Mouse (Mus musculus) myocyte (in vitro differentiated cells): Measurements from ENCODE around the gene Slc6a17. TPM values are rescaled to one million over a fixed set of nuclear protein-coding genes. Genes with fewer than 3 reads are reported as not detected.

Source experiments
- H3K27me3 ChIP-seq: one replicate; pipeline ENCODE4 v1.6.1; 2011; ENCODE audit not compliant: control insufficient read depth, insufficient read depth, insufficient read length
- H3K36me3 ChIP-seq: one replicate; pipeline ENCODE4 v1.6.1; 2011; ENCODE audit not compliant: control insufficient read depth, insufficient read depth
- H3K4me2 ChIP-seq: one replicate; pipeline ENCODE4 v1.6.1; 2011; ENCODE audit warnings: low read depth, control low read depth
- H3K4me3 ChIP-seq: one replicate; pipeline ENCODE4 v1.5.1; 2011; ENCODE audit warnings: mild to moderate bottlenecking, control low read depth, moderate library complexity
- H3K79me2 ChIP-seq: one replicate; pipeline ENCODE4 v1.6.1; 2011; ENCODE audit not compliant: control insufficient read depth, insufficient read depth
- H3ac ChIP-seq: one replicate; pipeline ENCODE4 v1.6.1; 2011; ENCODE audit not compliant: control insufficient read depth, insufficient read length
- CEBPB ChIP-seq: IDR thresholded peaks from 2 replicates; pipeline ENCODE4 v1.6.1; 2011; ENCODE audit warnings: mild to moderate bottlenecking, moderate library complexity; ENCODE audit not compliant: poor library complexity, insufficient read depth, severe bottlenecking
- E2F4 ChIP-seq: IDR thresholded peaks from one replicate; pipeline ENCODE4 v1.6.1; 2011; ENCODE audit warnings: mild to moderate bottlenecking, control low read depth, moderate library complexity; ENCODE audit not compliant: insufficient read depth
- MAX ChIP-seq: IDR thresholded peaks from one replicate; pipeline ENCODE4 v1.6.1; 2011; ENCODE audit warnings: low read depth, mild to moderate bottlenecking, control low read depth
- MYOD1 ChIP-seq, 3 experiments: IDR thresholded peaks; one replicate each; pipeline ENCODE4 v1.6.1; 2011; ENCODE audit warnings: control low read depth in 2 of 3, low read depth in 2 of 3, mild to moderate bottlenecking in 2 of 3, moderate library complexity in 1 of 3; ENCODE audit not compliant: insufficient read length in 2 of 3, control insufficient read depth in 1 of 3
- MYOG ChIP-seq, 3 experiments: IDR thresholded peaks; one replicate each; pipeline ENCODE4 v1.6.1; 2011; ENCODE audit warnings: control low read depth in 2 of 3, low read depth in 2 of 3, mild to moderate bottlenecking in 2 of 3; ENCODE audit not compliant: insufficient read length in 2 of 3, control insufficient read depth in 1 of 3, insufficient read depth in 1 of 3
- POLR2A ChIP-seq: IDR thresholded peaks from one replicate; pipeline ENCODE4 v1.6.1; 2011; ENCODE audit warnings: low read depth, mild to moderate bottlenecking, control low read depth, moderate library complexity; ENCODE audit not compliant: insufficient read length
- POLR2AphosphoS2 ChIP-seq: IDR thresholded peaks from one replicate; pipeline ENCODE4 v1.6.1; 2011; ENCODE audit warnings: low read depth, control low read depth; ENCODE audit not compliant: insufficient read length
- REST ChIP-seq: IDR thresholded peaks from one replicate; pipeline ENCODE4 v1.6.1; 2011; ENCODE audit warnings: mild to moderate bottlenecking, control low read depth, moderate library complexity; ENCODE audit not compliant: insufficient read depth, insufficient read length
- SRF ChIP-seq: IDR thresholded peaks from one replicate; pipeline ENCODE4 v1.6.1; 2011; ENCODE audit warnings: low read depth; ENCODE audit not compliant: control insufficient read depth, insufficient read length
- TCF12 ChIP-seq: IDR thresholded peaks from one replicate; pipeline ENCODE4 v1.6.1; 2011; ENCODE audit warnings: mild to moderate bottlenecking, control low read depth; ENCODE audit not compliant: poor library complexity, insufficient read depth, severe bottlenecking
- TCF3 ChIP-seq: IDR thresholded peaks from one replicate; pipeline ENCODE4 v1.6.1; 2011; ENCODE audit warnings: low read depth, control low read depth; ENCODE audit not compliant: insufficient read length
- USF1 ChIP-seq: IDR thresholded peaks from one replicate; pipeline ENCODE4 v1.6.1; 2011; ENCODE audit warnings: low read depth, mild to moderate bottlenecking, control low read depth, moderate library complexity
- polyA plus RNA-seq: library from polyadenylated mRNA; unstranded; fragments of >200 nt; fragmentation: generic; extraction: Trizol; gene quantifications from one replicate; pipeline ENCODE4 v1.2.1, GENCODE M21; 2012; ENCODE audit warnings: missing spikeins

Slc6a17 gene
- polyA plus RNA-seq, 1 experiment = 1.9 TPM

- TF ChIP-seq USF1 (no peak), POLR2AphosphoS2 (no peak), REST (no peak), MYOG (IDR thresholded peaks at IDR 0.05; ENCODE audit: control insufficient read depth in 1 of 3, insufficient read depth in 1 of 3, insufficient read length in 2 of 3, low read depth in 2 of 3) (no peak), TCF12 (no peak), MAX (no peak), POLR2A (no peak), CEBPB (no peak), E2F4 (no peak)
- H3K36me3 ChIP-seq = no peaks in the 10 kb centered on the region
Observed at GRCm38 (mm10) chr3:107504542-107504941, 13.3 kb downstream of the Slc6a17 start.

GRCm38 (mm10) chr3:107503716-107504115 is 14.1 kb downstream of the Slc6a17 start:
- H3ac ChIP-seq = no peak overlapping the region

More at GRCm38 (mm10) chr3:107504542-107504941, 13.3 kb downstream of the Slc6a17 start:
- no peak overlapping the region for H3K4me3 ChIP-seq
- H3ac ChIP-seq = no peak overlapping the region
- no peaks in the 10 kb centered on the region for H3K27me3 ChIP-seq
- H3K4me2 ChIP-seq = no peak overlapping the region
- H3K79me2 ChIP-seq = no peaks in the 10 kb centered on the region

GRCm38 (mm10) chr3:107501702-107502151 is 16.1 kb downstream of the Slc6a17 start:
- Histone ChIP-seq H3ac (no peak overlapping the region), H3K4me3 (no peak overlapping the region), H3K27me3 (peaks cover 3% of the 10 kb centered on the region), H3K79me2 (no peaks in the 10 kb centered on the region), H3K36me3 (no peaks in the 10 kb centered on the region), H3K4me2 (no peak overlapping the region)
- TF ChIP-seq CEBPB = no peak
- TF ChIP-seq SRF = no peak
- no peak for TF ChIP-seq MAX
- TF ChIP-seq MYOG (IDR thresholded peaks at IDR 0.05; ENCODE audit: control insufficient read depth in 1 of 3, insufficient read depth in 1 of 3, insufficient read length in 2 of 3, low read depth in 2 of 3) = no peak
- no peak for TF ChIP-seq USF1
- no peak for TF ChIP-seq REST
- no peak for TF ChIP-seq TCF12
- TF ChIP-seq POLR2A = no peak
- TF ChIP-seq POLR2AphosphoS2 = no peak
- no peak for TF ChIP-seq TCF3
- no peak for TF ChIP-seq MYOD1 (IDR thresholded peaks at IDR 0.05; ENCODE audit: control insufficient read depth in 1 of 3, insufficient read length in 2 of 3, low read depth in 2 of 3)
- no peak for TF ChIP-seq E2F4

More at GRCm38 (mm10) chr3:107503716-107504115, 14.1 kb downstream of the Slc6a17 start:
- Histone ChIP-seq H3K79me2 (no peaks in the 10 kb centered on the region), H3K27me3 (no peaks in the 10 kb centered on the region), H3K36me3 (no peaks in the 10 kb centered on the region), H3K4me2 (no peak overlapping the region), H3K4me3 (no peak overlapping the region)
- TF ChIP-seq CEBPB = no peak
- no peak for TF ChIP-seq E2F4
- no peak for TF ChIP-seq MYOD1 (IDR thresholded peaks at IDR 0.05; ENCODE audit: control insufficient read depth in 1 of 3, insufficient read length in 2 of 3, low read depth in 2 of 3)
- no peak for TF ChIP-seq TCF3
- no peak for TF ChIP-seq MYOG (IDR thresholded peaks at IDR 0.05; ENCODE audit: control insufficient read depth in 1 of 3, insufficient read depth in 1 of 3, insufficient read length in 2 of 3, low read depth in 2 of 3)
- no peak for TF ChIP-seq TCF12
- no peak for TF ChIP-seq POLR2AphosphoS2
- TF ChIP-seq REST = no peak
- no peak for TF ChIP-seq MAX
- TF ChIP-seq POLR2A = no peak
- no peak for TF ChIP-seq SRF
- TF ChIP-seq USF1 = no peak

- Histone ChIP-seq H3ac (no peak overlapping the region), H3K4me3 (no peak overlapping the region), H3K4me2 (no peak overlapping the region), H3K27me3 (peaks cover 8% of the 10 kb centered on the region), H3K36me3 (no peaks in the 10 kb centered on the region), H3K79me2 (no peaks in the 10 kb centered on the region)
- TF ChIP-seq REST = no peak
Observed at GRCm38 (mm10) chr3:107500301-107500700, 17.5 kb downstream of the Slc6a17 start.

GRCm38 (mm10) chr3:107496086-107496850 is 21.6 kb downstream of the Slc6a17 start:
- Histone ChIP-seq H3K4me3 (no peak overlapping the region), H3K79me2 (no peaks in the 10 kb centered on the region), H3K36me3 (no peaks in the 10 kb centered on the region), H3K27me3 (peaks cover 8% of the 10 kb centered on the region), H3ac (no peak overlapping the region), H3K4me2 (no peak overlapping the region)
- no peak for TF ChIP-seq SRF
- TF ChIP-seq USF1 = no peak
- TF ChIP-seq TCF3 = no peak
- no peak for TF ChIP-seq POLR2AphosphoS2
- no peak for TF ChIP-seq CEBPB
- TF ChIP-seq TCF12 = no peak
- TF ChIP-seq MAX = no peak
- no peak for TF ChIP-seq POLR2A
- TF ChIP-seq MYOD1 (IDR thresholded peaks at IDR 0.05; ENCODE audit: control insufficient read depth in 1 of 3, insufficient read length in 2 of 3, low read depth in 2 of 3) = no peak
- no peak for TF ChIP-seq MYOG (IDR thresholded peaks at IDR 0.05; ENCODE audit: control insufficient read depth in 1 of 3, insufficient read depth in 1 of 3, insufficient read length in 2 of 3, low read depth in 2 of 3)
